Mouse (Mus musculus): ENCODE results near the gene 1190005I06Rik.

DNA sequence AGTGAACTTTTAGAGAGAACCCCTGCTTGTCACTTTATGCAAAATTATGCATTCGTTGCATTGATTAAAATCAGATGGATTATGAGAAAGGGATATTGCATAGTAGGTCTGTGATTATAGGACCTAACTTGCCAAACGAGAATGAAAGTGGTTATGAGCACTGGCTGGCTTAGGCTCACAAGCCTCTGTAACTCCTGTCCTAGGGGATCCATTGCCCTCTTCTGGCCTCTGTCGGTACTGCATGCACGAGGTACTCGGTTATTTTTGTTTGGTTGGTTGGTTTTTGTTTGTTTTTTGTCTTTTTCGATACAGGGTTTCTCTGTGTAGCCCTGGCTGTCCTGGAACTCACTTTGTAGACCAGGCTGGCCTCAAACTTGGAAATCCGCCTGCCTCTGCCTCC is 39.5 kb downstream of the 1190005I06Rik start:
- TF ChIP-seq CTCF (IDR thresholded peaks at IDR 0.05; ENCODE audit: low read depth), result peak; percentile 94
- no peak for TF ChIP-seq EP300 (IDR thresholded peaks at IDR 0.05; ENCODE audit: low read depth)

All from liver, embryonic 14.5 days (tissue).